Mouse (Mus musculus): Measurements from ENCODE around the gene Gemin7. TPM values are rescaled to one million over a fixed set of nuclear protein-coding genes. Genes with fewer than 3 reads are reported as not detected.

Gene Gemin7
- polyA plus RNA-seq, 1 experiment from 2014 or later: 152 TPM

DNA sequence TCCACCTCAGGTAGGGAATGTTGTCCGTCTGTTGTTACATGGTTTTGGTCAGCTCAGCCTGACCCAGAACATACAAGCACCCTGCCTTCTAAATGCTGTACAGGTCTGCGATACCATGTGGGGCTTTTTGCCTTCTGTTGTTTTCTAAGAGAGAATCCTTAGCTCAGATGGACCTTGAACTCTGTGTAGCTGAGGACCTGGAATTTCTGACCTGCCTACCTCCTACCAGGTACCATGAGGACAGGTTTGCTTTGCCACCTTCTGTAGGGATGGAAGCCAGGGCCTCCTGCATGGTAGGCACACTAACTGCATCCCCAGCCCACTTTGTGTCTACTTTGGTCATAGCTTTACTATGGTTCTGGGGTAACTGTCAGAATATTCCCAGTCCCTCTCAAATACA, 11.6 kb downstream of the Gemin7 start:
- 94% methylated on average over 2 of the region's 2 CpGs for WGBS
- no peak for ATAC-seq (ENCODE audit: low FRiP score)
- Histone ChIP-seq H3K4me1 (ENCODE audit: control insufficient read depth, insufficient read depth, low read length) (peaks cover 7% of the 10 kb centered on the region), H3K9ac (ENCODE audit: low read length) (no peak overlapping the region), H3K36me3 (ENCODE audit: control insufficient read depth, insufficient read depth, low read length) (peaks cover 12% of the 10 kb centered on the region), H3K4me2 (no peak overlapping the region), H3K27me3 (ENCODE audit: control insufficient read depth, insufficient read depth, low read length) (no peaks in the 10 kb centered on the region), H3K27ac (ENCODE audit: low read depth, low read length) (no peak overlapping the region), H3K9me3 (ENCODE audit: control insufficient read depth, low read length) (no peaks in the 10 kb centered on the region; the same call in 1 of the 2 replicates), H3K4me3 (ENCODE audit: low read depth, low read length) (no peak overlapping the region)
- no peak for DNase-seq (ENCODE audit: low spot score, missing footprints)

DNA sequence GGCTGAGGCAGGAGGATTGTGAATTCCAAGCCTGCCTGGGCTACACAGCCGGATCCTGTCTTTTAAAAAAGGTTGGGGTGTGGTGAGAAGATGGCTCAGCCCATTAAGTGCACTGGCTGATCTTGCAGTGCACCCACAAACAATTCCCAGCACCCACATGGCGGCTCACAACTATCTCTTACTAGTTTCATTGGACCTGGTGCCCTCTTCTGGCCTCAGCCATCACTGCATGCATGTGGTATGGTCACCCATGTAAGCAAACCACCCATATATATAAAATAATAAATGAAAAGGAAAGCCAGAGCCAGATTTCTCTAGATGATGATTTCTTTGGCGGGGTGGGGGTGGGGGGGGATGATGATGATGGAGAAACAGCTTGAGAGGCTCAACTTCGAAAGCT, 12.9 kb downstream of the Gemin7 start:
- Histone ChIP-seq H3K9ac (ENCODE audit: low read length) (no peak overlapping the region), H3K36me3 (ENCODE audit: control insufficient read depth, insufficient read depth, low read length) (peaks cover 12% of the 10 kb centered on the region), H3K4me1 (ENCODE audit: control insufficient read depth, insufficient read depth, low read length) (peaks cover 15% of the 10 kb centered on the region), H3K4me3 (ENCODE audit: low read depth, low read length) (no peak overlapping the region), H3K9me3 (ENCODE audit: control insufficient read depth, low read length) (no peaks in the 10 kb centered on the region; the same call in 1 of the 2 replicates), H3K4me2 (no peak overlapping the region), H3K27ac (ENCODE audit: low read depth, low read length) (no peak overlapping the region), H3K27me3 (ENCODE audit: control insufficient read depth, insufficient read depth, low read length) (no peaks in the 10 kb centered on the region)
- DNase-seq (ENCODE audit: low spot score, missing footprints) (no peak), ATAC-seq (ENCODE audit: low FRiP score) (no peak)
- 85% methylated on average over 4 of the region's 4 CpGs for WGBS

DNA sequence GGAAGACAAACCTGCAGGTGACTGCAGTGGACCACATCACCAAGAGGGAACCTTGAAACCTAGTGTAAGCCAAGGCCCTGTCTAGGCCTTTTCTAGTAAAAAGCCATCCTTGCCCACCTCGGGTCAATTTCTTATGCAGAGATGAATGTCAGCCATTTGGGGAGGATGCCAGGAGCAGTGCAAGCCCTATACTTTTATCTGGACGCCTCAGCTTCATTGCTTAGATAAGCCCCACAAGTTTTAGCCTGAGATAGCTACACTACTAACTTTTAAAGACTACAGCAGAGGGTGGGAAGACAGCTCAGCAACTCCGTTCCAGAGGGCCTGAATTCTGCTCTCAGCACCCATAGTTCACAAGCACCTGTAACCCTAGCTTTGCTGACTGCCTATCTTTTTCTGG, 13.5 kb downstream of the Gemin7 start:
- Histone ChIP-seq H3K36me3 (ENCODE audit: control insufficient read depth, insufficient read depth, low read length) (peaks cover 12% of the 10 kb centered on the region), H3K9ac (ENCODE audit: low read length) (no peak overlapping the region), H3K27ac (ENCODE audit: low read depth, low read length) (no peak overlapping the region), H3K9me3 (ENCODE audit: control insufficient read depth, low read length) (no peaks in the 10 kb centered on the region; the same call in 1 of the 2 replicates), H3K27me3 (ENCODE audit: control insufficient read depth, insufficient read depth, low read length) (no peaks in the 10 kb centered on the region), H3K4me2 (no peak overlapping the region), H3K4me1 (ENCODE audit: control insufficient read depth, insufficient read depth, low read length) (peaks cover 20% of the 10 kb centered on the region), H3K4me3 (ENCODE audit: low read depth, low read length) (no peak overlapping the region)
- ATAC-seq (ENCODE audit: low FRiP score) (no peak), DNase-seq (ENCODE audit: low spot score, missing footprints) (no peak)
- 84% methylated on average over 3 of the region's 3 CpGs for WGBS

DNA sequence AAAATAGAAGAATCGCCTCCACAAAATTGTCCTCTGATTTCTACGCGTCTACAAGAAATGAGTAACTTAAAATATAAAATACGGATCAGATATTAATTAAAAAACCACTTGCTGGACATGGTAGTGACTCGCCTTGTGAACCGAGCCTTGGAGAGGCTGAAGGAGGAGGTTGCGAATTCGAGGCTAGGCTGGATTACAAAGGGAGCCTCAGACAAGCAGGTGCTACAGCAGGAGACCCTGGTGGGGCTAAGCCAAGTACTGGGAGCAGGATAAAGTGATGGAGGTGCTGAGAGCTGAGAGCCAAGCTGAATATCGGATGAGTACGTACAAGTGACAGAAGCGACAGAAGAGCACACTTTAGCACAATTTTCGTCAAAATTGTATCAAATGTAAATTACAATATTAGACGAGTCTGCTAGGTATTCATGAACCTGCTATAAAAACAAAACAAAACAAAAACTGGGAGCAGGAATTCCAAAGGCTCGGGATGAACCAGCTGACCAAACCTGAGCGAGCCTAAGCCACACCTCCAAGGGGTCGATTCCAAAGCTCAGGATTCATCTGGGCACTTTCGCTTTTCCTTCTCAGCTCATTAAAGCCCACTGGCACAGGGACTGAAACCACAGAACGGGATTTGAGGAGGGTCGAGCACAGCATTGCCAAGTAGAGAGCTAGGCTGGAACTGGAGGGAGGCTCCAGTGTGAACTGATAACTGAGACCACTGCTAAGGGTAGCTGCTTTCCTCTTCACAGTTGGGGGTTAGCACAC, 14.6 kb downstream of the Gemin7 start, which contains the start of gene Ppp1r37:
Ppp1r37 (minus strand) TSS at position 434 of the 768 bp plus-strand sequence.
- Histone ChIP-seq H3K4me2 (peak within 1 kb of the TSS; percentile 88), H3K27ac (ENCODE audit: low read depth, low read length) (peak within 1 kb of the TSS; percentile 86), H3K4me3 (ENCODE audit: low read depth, low read length) (peak within 1 kb of the TSS; percentile 81), H3K9me3 (ENCODE audit: control insufficient read depth, low read length) (no peaks in the 10 kb centered on the region; the same call in 1 of the 2 replicates), H3K27me3 (ENCODE audit: control insufficient read depth, insufficient read depth, low read length) (no peaks in the 10 kb centered on the region), H3K9ac (ENCODE audit: low read length) (peak within 1 kb of the TSS; percentile 95), H3K4me1 (ENCODE audit: control insufficient read depth, insufficient read depth, low read length) (peaks cover 21% of the 10 kb centered on the region), H3K36me3 (ENCODE audit: control insufficient read depth, insufficient read depth, low read length) (peaks cover 10% of the 10 kb centered on the region)
- 1% methylated on average over 19 of the region's 19 CpGs for whole genome bisulfite sequencing
- peak; percentile 28; the same call in 1 of the 2 replicates for ATAC-seq (ENCODE audit: low FRiP score)
- peak; percentile 90 for DNase-seq (ENCODE audit: low spot score, missing footprints)

DNA sequence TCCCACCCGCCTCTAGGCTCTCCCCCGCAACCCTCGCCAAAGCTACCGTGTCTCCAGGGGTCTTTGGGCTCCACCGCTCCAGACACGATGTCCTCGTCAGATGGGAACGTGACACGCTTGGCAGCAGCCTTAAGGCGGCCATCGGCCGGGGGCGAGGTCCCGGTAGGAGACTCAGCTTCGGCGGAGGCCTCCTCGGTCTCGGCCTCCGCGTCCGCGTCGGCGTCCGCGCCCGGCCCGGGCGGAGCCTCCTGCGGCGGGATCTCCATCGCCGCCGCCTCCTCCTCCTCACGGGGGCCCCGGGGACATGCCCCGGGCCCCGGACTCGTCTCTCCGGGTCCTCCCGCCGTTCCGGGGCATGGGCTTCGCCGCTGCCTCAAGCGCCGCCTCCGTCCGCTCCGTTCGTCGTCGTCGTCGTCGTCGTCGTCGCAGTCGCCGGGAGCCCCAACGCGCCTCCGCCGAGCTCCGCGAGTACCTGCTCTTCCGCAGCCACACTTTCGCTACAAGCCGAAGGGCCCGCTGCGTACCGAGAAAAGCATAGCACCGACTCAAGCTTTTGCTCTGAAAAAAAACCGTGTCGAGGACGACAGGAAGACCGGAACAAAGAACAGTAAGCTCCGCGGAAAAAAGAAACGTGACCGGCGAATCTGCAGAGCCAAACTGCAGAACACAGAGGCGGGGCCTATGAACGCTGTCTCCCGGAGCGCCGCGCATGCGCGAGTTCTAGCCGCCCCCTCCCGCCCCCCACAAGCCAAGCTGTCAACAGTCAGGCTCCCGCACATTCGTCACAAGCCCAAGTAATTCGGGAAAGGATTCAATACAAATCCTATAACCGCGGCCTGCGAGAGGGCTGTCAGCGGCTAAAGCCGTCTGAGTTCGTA, 15.4 kb downstream of the Gemin7 start:
- Histone ChIP-seq H3K4me1 (ENCODE audit: control insufficient read depth, insufficient read depth, low read length) (peaks cover 21% of the 10 kb centered on the region), H3K4me2 (peak overlapping the region; percentile 88), H3K27ac (ENCODE audit: low read depth, low read length) (peak overlapping the region; percentile 86), H3K9me3 (ENCODE audit: control insufficient read depth, low read length) (no peaks in the 10 kb centered on the region; the same call in 1 of the 2 replicates), H3K27me3 (ENCODE audit: control insufficient read depth, insufficient read depth, low read length) (no peaks in the 10 kb centered on the region), H3K4me3 (ENCODE audit: low read depth, low read length) (peak overlapping the region; percentile 81), H3K9ac (ENCODE audit: low read length) (peak overlapping the region; percentile 95), H3K36me3 (ENCODE audit: control insufficient read depth, insufficient read depth, low read length) (peaks cover 10% of the 10 kb centered on the region)
- WGBS: under 1% methylated on average over 100 of the region's 102 CpGs
- ATAC-seq (ENCODE audit: low FRiP score): peak; percentile 89
- peak; percentile 100 for DNase-seq (ENCODE audit: low spot score, missing footprints)

DNA sequence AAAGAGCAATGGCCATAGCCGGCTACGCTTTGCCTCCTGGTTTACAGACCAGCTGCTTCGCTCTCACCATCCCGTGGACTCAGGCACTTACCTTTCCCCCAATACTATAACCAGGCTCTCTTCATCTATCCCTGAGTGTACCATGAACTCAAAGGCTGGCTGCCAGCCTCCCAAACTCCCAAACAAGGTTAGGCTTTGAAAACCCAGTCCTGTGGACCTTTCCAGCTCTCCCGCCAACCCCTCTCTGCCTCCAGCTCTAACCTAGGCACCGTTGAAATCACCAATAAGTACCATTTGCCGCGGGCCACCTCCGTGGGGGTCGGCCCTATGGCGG, 16.0 kb downstream of the Gemin7 start:
- peaks cover 21% of the 10 kb centered on the region for H3K4me1 ChIP-seq (ENCODE audit: control insufficient read depth, insufficient read depth, low read length)
- no peak for DNase-seq (ENCODE audit: low spot score, missing footprints)

DNA sequence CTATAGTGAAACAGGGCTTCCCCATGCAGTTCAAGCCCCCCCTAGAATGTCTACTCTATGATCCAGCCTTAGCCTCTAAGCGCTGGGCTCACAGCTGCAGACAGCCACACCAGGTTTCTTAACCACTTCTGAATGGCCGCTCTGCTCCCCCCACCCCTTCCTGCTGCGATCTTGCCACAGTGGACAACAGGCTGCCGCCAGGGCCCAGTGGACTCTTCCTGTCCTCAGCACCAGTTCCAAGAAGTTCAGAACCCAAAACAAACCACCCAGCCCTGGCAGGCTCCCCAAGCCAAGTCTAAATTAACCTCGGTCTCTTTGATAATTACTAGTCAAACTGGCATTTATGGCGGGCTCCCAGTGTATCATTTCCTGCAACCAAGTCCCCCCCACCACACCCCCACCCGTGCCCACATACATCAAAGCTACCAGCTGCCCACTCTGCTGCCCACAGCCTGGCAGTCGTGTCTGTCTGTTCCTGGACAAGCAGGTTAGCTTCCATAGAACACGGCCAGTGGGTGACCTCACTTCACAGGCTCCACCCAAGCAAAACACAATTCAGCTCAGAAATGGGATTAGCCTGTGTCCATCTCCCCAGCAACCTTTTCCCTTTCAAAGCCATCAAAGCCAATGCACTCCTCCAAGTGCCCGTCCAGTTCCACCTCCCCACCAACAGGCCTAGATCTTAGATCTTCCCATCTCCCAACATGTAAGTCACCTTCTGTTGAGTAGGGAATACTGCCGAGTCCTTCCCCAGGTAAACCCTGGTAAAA, 16.7 kb downstream of the Gemin7 start:
- Histone ChIP-seq H3K36me3 (ENCODE audit: control insufficient read depth, insufficient read depth, low read length) (peaks cover 10% of the 10 kb centered on the region), H3K4me2 (peak overlapping the region; percentile 88), H3K4me3 (ENCODE audit: low read depth, low read length) (peak overlapping the region; percentile 81), H3K27me3 (ENCODE audit: control insufficient read depth, insufficient read depth, low read length) (no peaks in the 10 kb centered on the region), H3K9me3 (ENCODE audit: control insufficient read depth, low read length) (no peaks in the 10 kb centered on the region; the same call in 1 of the 2 replicates), H3K9ac (ENCODE audit: low read length) (peak overlapping the region; percentile 95), H3K27ac (ENCODE audit: low read depth, low read length) (no peak overlapping the region), H3K4me1 (ENCODE audit: control insufficient read depth, insufficient read depth, low read length) (peaks cover 21% of the 10 kb centered on the region)
- no peak for ATAC-seq (ENCODE audit: low FRiP score)
- peak; percentile 90 for DNase-seq (ENCODE audit: low spot score, missing footprints)
- 23% methylated on average over 11 of the region's 11 CpGs for WGBS

More for the DNA sequence above, 16.0 kb downstream of the Gemin7 start:
- Histone ChIP-seq H3K27ac (ENCODE audit: low read depth, low read length) (peak overlapping the region; percentile 86; the same call in 1 of the 2 replicates), H3K4me2 (peak overlapping the region; percentile 88), H3K4me3 (ENCODE audit: low read depth, low read length) (peak overlapping the region; percentile 81), H3K36me3 (ENCODE audit: control insufficient read depth, insufficient read depth, low read length) (peaks cover 10% of the 10 kb centered on the region), H3K9ac (ENCODE audit: low read length) (peak overlapping the region; percentile 95), H3K9me3 (ENCODE audit: control insufficient read depth, low read length) (no peaks in the 10 kb centered on the region; the same call in 1 of the 2 replicates), H3K27me3 (ENCODE audit: control insufficient read depth, insufficient read depth, low read length) (no peaks in the 10 kb centered on the region)
- 2% methylated on average over 11 of the region's 11 CpGs for WGBS
- no peak for ATAC-seq (ENCODE audit: low FRiP score)

DNA sequence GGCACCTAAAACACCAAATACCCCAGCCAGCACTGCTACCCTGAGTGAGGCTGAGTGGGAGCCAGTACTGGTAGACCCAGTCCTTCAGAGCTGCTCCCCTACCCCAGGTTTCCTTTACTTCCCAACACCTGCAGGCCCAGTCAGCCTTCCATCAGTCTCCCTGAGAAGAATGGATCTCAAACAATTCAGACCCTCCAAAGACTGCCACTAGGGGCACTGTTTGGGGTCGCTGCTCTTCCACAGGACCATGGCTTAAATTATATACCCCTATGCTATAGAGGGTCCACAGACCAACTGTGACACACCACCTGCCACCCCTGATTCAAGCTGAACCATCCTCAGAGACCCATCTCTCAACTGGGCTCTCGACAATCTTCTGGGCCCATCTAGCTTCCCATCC, 18.4 kb downstream of the Gemin7 start:
- Histone ChIP-seq H3K27me3 (ENCODE audit: control insufficient read depth, insufficient read depth, low read length) (no peaks in the 10 kb centered on the region), H3K4me2 (no peak overlapping the region), H3K9ac (ENCODE audit: low read length) (peak overlapping the region; percentile 30), H3K36me3 (ENCODE audit: control insufficient read depth, insufficient read depth, low read length) (no peaks in the 10 kb centered on the region; the same call in 1 of the 2 replicates), H3K9me3 (ENCODE audit: control insufficient read depth, low read length) (no peaks in the 10 kb centered on the region), H3K4me1 (ENCODE audit: control insufficient read depth, insufficient read depth, low read length) (peaks cover 21% of the 10 kb centered on the region), H3K27ac (ENCODE audit: low read depth, low read length) (no peak overlapping the region), H3K4me3 (ENCODE audit: low read depth, low read length) (no peak overlapping the region)
- no peak for ATAC-seq (ENCODE audit: low FRiP score)
- 49% methylated on average over 2 of the region's 2 CpGs for WGBS
- peak; percentile 95 for DNase-seq (ENCODE audit: low spot score, missing footprints)

Data from midbrain, embryonic 11.5 days (tissue).